Mouse (Mus musculus) cerebellum, postnatal 4 days (tissue): ENCODE data around the gene Eprs.

ENCODE experiments used
- DNase-seq, 2 experiments: peaks; one replicate each; pipeline ENCODE4 v3.0.0; 2022; ENCODE audit warnings: low spot score in 2 of 2, mixed read lengths in 1 of 2

Eprs gene

GRCm38 (mm10) chr1:185358211-185358610 is 4.6 kb upstream of the Eprs start:
- DNase-seq: no peak

- peak in 1 of 2 experiments; percentile 25 for DNase-seq
Measured at GRCm38 (mm10) chr1:185363526-185364182, 810 bp downstream of the Eprs start.

- no peak for DNase-seq
Measured at GRCm38 (mm10) chr1:185364183-185364540, 1.3 kb downstream of the Eprs start.

GRCm38 (mm10) chr1:185367383-185367782 is 4.5 kb downstream of the Eprs start:
- DNase-seq: no peak

- DNase-seq: no peak
Measured at GRCm38 (mm10) chr1:185369979-185370378, 7.1 kb downstream of the Eprs start.

- no peak for DNase-seq
Measured at GRCm38 (mm10) chr1:185376390-185376789, 13.5 kb downstream of the Eprs start.

DNA sequence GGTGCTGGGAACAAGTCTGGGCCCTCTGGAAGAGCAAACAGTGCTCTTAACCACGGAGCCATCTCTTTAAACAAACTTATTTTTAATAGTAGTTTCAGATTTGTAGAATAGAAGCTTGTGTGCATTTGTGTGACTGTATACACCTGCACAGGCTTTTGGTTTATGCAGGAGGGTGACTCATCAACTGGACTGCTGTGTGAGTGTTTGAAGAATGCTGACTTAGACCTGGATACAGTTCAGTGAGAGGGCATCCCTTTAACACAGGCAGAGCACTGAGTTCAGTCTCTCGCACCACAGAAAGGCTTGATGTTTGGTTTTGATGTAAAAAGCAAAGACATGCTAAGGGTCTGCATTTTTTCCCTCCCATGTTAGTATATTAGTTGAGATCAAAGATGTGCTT is 14.6 kb downstream of the Eprs start:
- no peak for DNase-seq

- no peak for DNase-seq
Measured at GRCm38 (mm10) chr1:185401615-185402014, 38.8 kb downstream of the Eprs start.

DNA sequence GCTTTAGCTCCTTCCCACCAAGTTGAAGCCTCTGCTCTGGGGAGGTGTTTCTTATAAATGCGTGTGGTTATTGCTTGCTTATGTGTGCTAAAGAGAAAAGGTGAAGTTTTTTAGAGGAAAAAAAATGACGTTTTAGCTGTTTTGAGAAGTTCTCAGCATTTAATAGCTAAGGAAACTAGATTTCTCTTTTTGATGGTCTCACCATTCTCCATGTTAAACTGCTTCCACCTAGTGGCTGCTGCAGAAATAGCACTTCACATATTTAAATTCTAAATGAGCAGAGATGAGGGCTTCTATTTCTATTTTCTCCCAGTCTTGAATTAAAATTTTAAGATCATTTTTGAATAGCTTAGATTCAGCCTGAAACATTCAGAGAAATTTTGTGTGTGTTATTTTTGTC is 41.2 kb downstream of the Eprs start:
- peak in 1 of 2 experiments; percentile 26 for DNase-seq

DNA sequence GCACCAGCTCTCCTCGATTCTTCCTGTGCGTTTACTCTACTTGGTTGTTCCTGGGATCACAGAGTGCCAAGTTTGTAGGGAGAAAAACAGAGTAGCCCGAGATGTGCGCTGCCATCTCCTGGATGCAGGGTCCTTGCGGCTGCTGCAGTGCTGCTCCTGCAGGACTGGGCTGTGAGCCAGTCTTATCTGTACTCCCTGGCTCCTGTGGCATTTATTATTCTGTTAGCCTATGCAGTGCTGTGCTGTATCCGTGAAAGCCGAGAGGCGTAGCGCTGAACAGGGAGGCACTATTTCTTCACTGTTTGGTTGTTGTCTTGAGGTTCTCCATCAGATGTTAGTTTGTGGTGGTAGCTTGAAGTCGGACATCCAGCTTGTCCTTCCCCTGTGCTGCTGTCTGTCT is 43.1 kb downstream of the Eprs start:
- DNase-seq: no peak

- DNase-seq: no peak
Measured at GRCm38 (mm10) chr1:185409831-185410230, 47.0 kb downstream of the Eprs start.

GRCm38 (mm10) chr1:185418011-185418410 is 55.2 kb downstream of the Eprs start:
- DNase-seq: no peak

DNA sequence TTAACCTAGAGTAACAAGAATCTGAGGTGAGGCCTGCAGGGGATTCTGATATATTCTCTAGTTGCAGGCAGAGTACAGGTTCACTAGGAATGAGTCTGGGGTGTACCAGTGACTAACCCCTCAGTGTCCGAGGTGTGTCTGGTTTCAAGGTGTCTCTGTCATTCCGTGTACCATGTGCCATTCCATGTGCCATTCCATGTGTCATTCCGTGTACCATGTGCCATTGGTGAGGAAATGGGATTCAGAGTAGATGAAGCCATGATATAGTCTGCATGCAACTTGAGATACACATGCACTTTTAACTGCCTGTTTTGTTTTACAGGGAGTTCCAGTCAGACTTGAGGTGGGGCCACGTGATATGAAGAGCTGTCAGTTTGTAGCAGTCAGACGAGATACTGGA is 57.0 kb downstream of the Eprs start:
- no peak for DNase-seq

- no peak for DNase-seq
Measured at GRCm38 (mm10) chr1:185420776-185421175, 57.9 kb downstream of the Eprs start.

DNA sequence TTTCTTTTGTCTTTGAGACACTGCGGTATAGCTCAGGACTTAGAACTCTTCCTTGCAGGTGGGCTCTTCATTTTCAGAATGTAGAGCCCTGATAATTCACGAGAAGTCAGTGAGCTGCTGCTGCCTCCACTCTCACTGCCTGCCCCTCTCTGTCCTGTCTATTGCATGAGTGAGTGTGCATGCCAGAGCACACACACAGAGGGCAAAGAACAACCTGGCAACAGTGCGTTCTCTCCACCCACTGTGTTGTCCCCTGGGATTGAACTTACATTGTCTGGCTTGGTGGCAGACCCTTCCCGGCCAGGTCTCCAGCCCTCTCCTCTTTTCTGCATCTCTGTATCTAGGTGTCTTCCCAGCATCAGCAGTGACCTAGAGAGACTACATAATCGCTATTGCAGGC is 63.7 kb downstream of the Eprs start:
- DNase-seq: no peak

DNA sequence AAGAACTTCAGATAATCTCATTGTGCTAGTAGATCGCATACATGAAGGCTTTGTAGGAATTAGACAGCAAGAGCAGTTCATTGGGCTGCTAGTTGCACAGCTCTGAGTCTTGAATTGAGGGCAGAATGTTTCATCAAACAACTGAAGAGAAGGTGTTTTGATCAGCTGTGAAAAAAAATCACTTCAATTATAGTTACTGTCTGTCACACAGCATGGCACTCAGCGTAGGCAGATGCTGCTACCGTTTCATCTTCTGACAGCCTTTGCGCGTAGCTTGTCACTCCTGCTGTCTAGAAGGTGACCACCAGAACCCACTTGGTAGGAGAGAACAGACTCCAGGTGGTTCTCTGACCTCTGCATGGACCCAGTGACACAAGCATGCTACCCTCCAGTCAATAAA is 67.6 kb downstream of the Eprs start:
- DNase-seq: no peak

DNA sequence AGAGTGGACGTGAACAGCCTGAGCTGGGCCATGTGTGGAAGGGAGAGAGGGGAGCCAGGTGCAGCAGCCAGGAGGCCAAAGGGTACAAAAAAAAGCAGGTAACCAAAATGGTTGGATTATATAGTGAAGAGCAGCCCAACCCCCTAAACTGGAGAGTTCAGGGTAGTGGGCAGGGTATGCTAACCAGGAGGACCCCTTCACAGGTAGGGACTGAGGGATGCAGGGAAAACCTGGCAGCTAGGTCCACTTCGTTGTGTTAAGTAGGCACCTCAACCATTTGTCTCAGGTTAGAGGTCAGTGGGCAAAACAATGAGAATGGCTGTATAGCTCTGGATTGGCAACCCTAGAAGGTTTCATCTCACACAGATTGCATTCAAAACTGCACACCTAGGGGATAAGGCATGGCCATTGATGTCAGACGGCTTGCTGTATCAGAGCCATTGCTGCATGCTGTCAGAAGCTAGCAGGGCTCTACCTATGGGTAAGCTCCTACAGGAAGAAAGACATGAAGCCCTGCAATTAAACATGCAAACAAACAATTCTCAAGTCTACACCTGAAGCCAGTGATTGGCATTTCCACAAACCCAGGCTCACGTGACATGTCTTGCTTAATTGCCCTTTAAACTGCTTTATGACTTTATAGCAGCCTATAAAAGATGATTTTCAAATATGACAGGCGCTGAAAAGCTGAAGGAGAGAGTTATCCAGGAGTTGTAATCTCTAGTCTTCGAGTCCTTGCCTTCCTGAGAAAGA is 68.6 kb downstream of the Eprs start:
- DNase-seq: no peak

- no peak for DNase-seq
Measured at GRCm38 (mm10) chr1:185431998-185432317, 69.1 kb downstream of the Eprs start.

DNA sequence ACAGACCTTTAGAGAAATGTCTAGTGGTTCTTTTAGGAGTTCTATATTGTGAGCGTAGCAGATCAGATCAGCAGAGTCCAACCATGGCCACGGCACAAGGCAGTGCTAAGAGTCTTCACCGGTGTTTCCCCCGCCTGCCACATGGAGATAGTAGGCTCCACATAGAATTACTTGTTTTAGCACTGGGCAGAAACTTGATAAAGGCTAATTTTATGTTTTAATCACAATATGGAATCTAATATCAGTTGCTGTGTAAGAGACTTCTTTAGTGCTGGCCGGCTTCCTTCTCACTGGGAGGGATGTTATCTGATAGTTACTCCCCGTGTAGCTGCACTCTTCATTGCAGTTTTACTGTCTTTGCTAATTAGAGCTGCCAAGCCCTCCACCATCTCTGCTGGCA is 70.3 kb downstream of the Eprs start:
- no peak for DNase-seq

GRCm38 (mm10) chr1:185438841-185439580 is 76.2 kb downstream of the Eprs start:
- DNase-seq: peak; percentile 56 to 88

DNA sequence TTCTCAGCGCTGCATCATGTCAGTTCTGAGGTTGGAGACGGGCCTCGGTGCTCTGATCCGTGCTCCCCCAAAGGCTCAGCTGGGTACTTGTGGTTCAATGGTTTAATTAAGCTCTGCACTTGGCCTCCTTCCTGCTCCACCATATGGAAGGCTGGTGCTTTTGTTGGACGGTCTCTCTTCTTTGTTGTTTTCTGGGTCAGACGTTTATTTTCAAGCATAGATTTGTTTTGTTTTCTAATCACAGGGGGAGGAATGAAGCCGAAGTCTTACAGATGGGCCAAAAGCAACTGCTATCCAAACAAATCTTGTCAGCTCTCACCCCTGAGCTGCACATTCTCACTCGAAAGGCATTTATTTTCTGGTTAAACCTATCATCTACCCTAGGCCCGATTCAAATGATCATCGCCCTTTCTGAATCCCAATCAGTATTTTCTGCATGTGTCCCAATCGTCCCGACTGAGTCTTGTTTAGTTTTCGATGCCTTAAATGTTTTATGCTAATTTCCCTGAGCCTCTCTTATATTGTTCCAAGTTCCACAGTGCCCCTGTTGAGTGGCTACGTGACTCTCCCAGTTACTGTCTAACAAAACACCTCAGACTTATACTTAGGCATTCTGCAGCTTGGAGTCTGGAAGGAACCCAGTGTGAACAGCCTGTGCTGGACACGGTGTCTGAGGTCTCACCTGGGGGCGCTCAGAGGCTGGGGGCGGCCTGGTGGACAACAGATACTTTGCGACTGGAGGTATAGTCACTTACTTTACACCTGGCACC is 79.0 kb downstream of the Eprs start:
- peak in 1 of 2 experiments; percentile 65 for DNase-seq

GRCm38 (mm10) chr1:185448936-185449335 is 86.1 kb downstream of the Eprs start:
- DNase-seq: no peak
